Mouse (Mus musculus) lung, adult 2 months (tissue): ENCODE measurements around the gene Mnx1.
"Not testable (repeated sequence)": the region's sequence is repeated elsewhere in the genome, so short reads cannot be mapped to it uniquely, and the experiment has no call there.

Experiments
- CTCF ChIP-seq: fragments of 200-500 bp; IDR thresholded peaks from 2 replicates; pipeline ENCODE4 v1.5.1; 2011; ENCODE audit warnings: mild to moderate bottlenecking, low read length, control low read depth; ENCODE audit not compliant: insufficient read depth
- POLR2A ChIP-seq: fragments of 200-500 bp; IDR thresholded peaks from 2 replicates; pipeline ENCODE4 v1.6.1; 2011; ENCODE audit warnings: low read depth, mild to moderate bottlenecking, control low read depth, low read length, borderline replicate concordance; ENCODE audit errors: extremely low read depth

DNA sequence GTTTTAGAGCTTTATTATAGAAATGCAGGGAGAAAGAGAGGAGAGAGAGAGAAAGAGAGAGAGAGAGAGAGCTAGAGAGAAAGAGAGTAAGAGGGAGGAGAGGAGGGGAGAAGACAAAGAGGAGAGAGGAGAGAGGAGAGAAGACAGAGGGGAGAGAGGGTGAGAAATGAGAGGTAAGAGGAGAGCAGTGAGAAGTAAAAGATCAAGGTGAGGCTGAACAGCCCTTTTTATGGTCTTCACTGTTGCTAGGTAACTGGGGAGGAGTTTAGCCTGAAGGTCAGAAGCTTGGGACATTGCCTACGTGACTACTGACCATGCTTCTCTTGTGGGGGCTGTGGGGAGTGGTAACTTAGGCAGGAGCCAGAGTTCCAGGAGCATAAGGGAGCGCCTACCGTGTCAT lies 54.9 kb downstream of the Mnx1 start:
- not testable (repeated sequence) for TF ChIP-seq CTCF, POLR2A
